Mouse (Mus musculus) gastrocnemius, postnatal 14 days (tissue): ENCODE results near the gene Psmd2. TPM values are rescaled to one million over a fixed set of nuclear protein-coding genes. Genes with fewer than 3 reads are reported as not detected.
"Not testable (repeated sequence)": the region's sequence is repeated elsewhere in the genome, so short reads cannot be mapped to it uniquely, and the experiment has no call there.

Experiments
- DNase-seq: peaks from one replicate; pipeline ENCODE4 v3.0.0; 2021; ENCODE audit warnings: mixed read lengths
- intact Hi-C: fragments of 180-260 bp; cut with DNase I; formaldehyde crosslinking; loops from one replicate; pipeline ENCODE4 v1.15.1; 2025; ENCODE audit warnings: low total_unique reads
- total RNA-seq, 2 experiments: library from RNA; stranded (reverse); gene quantifications; 2 replicates each; pipeline ENCODE4 v1.2.3; 2021

The Psmd2 gene
- total RNA-seq, 2 experiments from 2014 or later, result 158 to 159 TPM

GRCm38 (mm10) chr16:20643911-20644310, 7.5 kb upstream of the Psmd2 start:
- intact Hi-C loops, result loop anchor here (5.0 kb wide), 1 partner anchor 137 kb away; no protein-coding TSS in a partner anchor
- DNase-seq, result no peak

- DNase-seq, result no peak
- intact Hi-C loops, result no loop called here
Observed at GRCm38 (mm10) chr16:20651947-20652310, 477 bp downstream of the Psmd2 start.

GRCm38 (mm10) chr16:20653315-20653714, 1.9 kb downstream of the Psmd2 start:
- intact Hi-C loops, result no loop called here
- no peak for DNase-seq

GRCm38 (mm10) chr16:20657661-20658060, 6.2 kb downstream of the Psmd2 start:
- DNase-seq, result no peak
- intact Hi-C loops, result no loop called here

GRCm38 (mm10) chr16:20668013-20668412, 16.6 kb downstream of the Psmd2 start, which contains the start of gene Eif4g1:
Gene Eif4g1 (plus strand): TSS chr16:20668313.
- intact Hi-C loops, result not testable (repeated sequence)

GRCm38 (mm10) chr16:20670291-20670690, 18.8 kb downstream of the Psmd2 start:
- no peak for DNase-seq
- intact Hi-C loops, result no loop called here

More at GRCm38 (mm10) chr16:20668013-20668412, 16.6 kb downstream of the Psmd2 start, which contains the start of gene Eif4g1:
- not testable (repeated sequence) for DNase-seq

GRCm38 (mm10) chr16:20671886-20672285, 20.4 kb downstream of the Psmd2 start:
- DNase-seq, result no peak
- intact Hi-C loops, result no loop called here

- intact Hi-C loops, result no loop called here
- DNase-seq, result peak; percentile 97
Observed at GRCm38 (mm10) chr16:20672500-20672902, 21.0 kb downstream of the Psmd2 start.

GRCm38 (mm10) chr16:20672965-20673705, 21.7 kb downstream of the Psmd2 start:
- peak; percentile 74 for DNase-seq
- intact Hi-C loops, result no loop called here

GRCm38 (mm10) chr16:20673706-20674303, 22.4 kb downstream of the Psmd2 start:
- peak; percentile 23 for DNase-seq
- intact Hi-C loops, result no loop called here

- intact Hi-C loops, result no loop called here
Observed at GRCm38 (mm10) chr16:20675213-20675612, 23.8 kb downstream of the Psmd2 start.

GRCm38 (mm10) chr16:20676702-20677101, 25.2 kb downstream of the Psmd2 start:
- DNase-seq, result no peak
- intact Hi-C loops, result no loop called here

More at GRCm38 (mm10) chr16:20675213-20675612, 23.8 kb downstream of the Psmd2 start:
- no peak for DNase-seq

GRCm38 (mm10) chr16:20677380-20677779, 25.9 kb downstream of the Psmd2 start:
- intact Hi-C loops, result no loop called here
- no peak for DNase-seq

- DNase-seq, result peak; percentile 90
- intact Hi-C loops, result no loop called here
Observed at GRCm38 (mm10) chr16:20677974-20678675, 26.7 kb downstream of the Psmd2 start.

GRCm38 (mm10) chr16:20690774-20691173, 39.3 kb downstream of the Psmd2 start:
- DNase-seq, result no peak
- intact Hi-C loops, result no loop called here

- no peak for DNase-seq
- intact Hi-C loops, result no loop called here
Observed at GRCm38 (mm10) chr16:20691617-20692016, 40.2 kb downstream of the Psmd2 start.

GRCm38 (mm10) chr16:20692241-20692965, 41.0 kb downstream of the Psmd2 start:
- intact Hi-C loops, result no loop called here
- DNase-seq, result no peak

- intact Hi-C loops, result no loop called here
- peak; percentile 90 for DNase-seq
Observed at GRCm38 (mm10) chr16:20693111-20693701, 41.8 kb downstream of the Psmd2 start, which contains the start of gene Fam131a. Gene Fam131a (plus strand): TSS chr16:20693241.

GRCm38 (mm10) chr16:20694781-20695180, 43.3 kb downstream of the Psmd2 start:
- peak; percentile 67 for DNase-seq
- intact Hi-C loops, result no loop called here
